Mouse (Mus musculus) granulocyte monocyte progenitor cell, adult 5-6 weeks (primary cell): ENCODE data around the gene Zfp445. TPM values are rescaled to one million over a fixed set of nuclear protein-coding genes. Genes with fewer than 3 reads are reported as not detected.

Source experiments
- ATAC-seq: replicated peaks from 2 replicates; pipeline ENCODE4 v1.8.0; 2016; ENCODE audit warnings: mild to moderate bottlenecking, moderate TSS enrichment, inconsistent platforms; ENCODE audit not compliant: poor library complexity, severe bottlenecking
- total RNA-seq, 2 experiments: library from RNA; stranded (forward) in 1 of 2; stranded (reverse) in 1 of 2; fragments of 200-712, 200-1000 nt in 1 of 2; fragments of >200 nt in 1 of 2; fragmentation: Nextera tagmentation in 1 of 2; gene quantifications; 2 replicates each; pipeline ENCODE4 v1.2.3; 2014 to 2017

Gene Zfp445
- total RNA-seq, 2 experiments from 2014 or later, result 60.2 to 66.3 TPM

- ATAC-seq, result no peak
Measured at GRCm38 (mm10) chr9:122837216-122837615, 28.6 kb downstream of the Zfp445 start.

GRCm38 (mm10) chr9:122836790-122837189 lies 29.0 kb downstream of the Zfp445 start:
- no peak for ATAC-seq

GRCm38 (mm10) chr9:122836126-122836525 lies 29.7 kb downstream of the Zfp445 start:
- ATAC-seq, result no peak

- ATAC-seq, result no peak
Measured at GRCm38 (mm10) chr9:122829826-122830380, 35.9 kb downstream of the Zfp445 start.

- ATAC-seq, result no peak
Measured at GRCm38 (mm10) chr9:122826743-122827142, 39.1 kb downstream of the Zfp445 start.

GRCm38 (mm10) chr9:122823374-122824017 lies 42.3 kb downstream of the Zfp445 start:
- no peak for ATAC-seq

- no peak for ATAC-seq
Measured at GRCm38 (mm10) chr9:122815239-122815851, 50.5 kb downstream of the Zfp445 start.

- ATAC-seq, result no peak
Measured at GRCm38 (mm10) chr9:122814775-122815174, 51.0 kb downstream of the Zfp445 start.

- ATAC-seq, result no peak
Measured at GRCm38 (mm10) chr9:122812386-122812785, 53.4 kb downstream of the Zfp445 start.

GRCm38 (mm10) chr9:122810212-122810611 lies 55.6 kb downstream of the Zfp445 start:
- ATAC-seq, result no peak

GRCm38 (mm10) chr9:122807186-122807585 lies 58.6 kb downstream of the Zfp445 start:
- no peak for ATAC-seq

GRCm38 (mm10) chr9:122805845-122806341 lies 59.9 kb downstream of the Zfp445 start:
- no peak for ATAC-seq

GRCm38 (mm10) chr9:122805053-122805844 lies 60.6 kb downstream of the Zfp445 start, which contains the start of gene Tcaim:
Gene Tcaim (plus strand): TSS chr9:122805539.
- ATAC-seq, result peak; percentile 95

Other genes starting within 250 kb of the Zfp445 start
- gene Topaz1, start 118.7 kb downstream of the Zfp445 start, total RNA-seq (2014; fragmentation: Nextera tagmentation), result not detected in 2 replicates
- gene Topaz1, start 118.7 kb downstream of the Zfp445 start, total RNA-seq (2017), result not detected in 2 replicates
- gene Tcaim, start 60.5 kb downstream of the Zfp445 start, total RNA-seq (2014; fragmentation: Nextera tagmentation), result 7.7 and 7.8 TPM in 2 replicates
- gene Tcaim, start 60.5 kb downstream of the Zfp445 start, total RNA-seq (2017), result 7.6 and 10.9 TPM in 2 replicates
- not detected in 2 replicates for gene Gm35549, start 22.0 kb downstream of the Zfp445 start, total RNA-seq (2014; fragmentation: Nextera tagmentation)
- not detected in 2 replicates for gene Gm35549, start 22.0 kb downstream of the Zfp445 start, total RNA-seq (2017)
- 2.6 and 3.1 TPM in 2 replicates for gene Zkscan7, start 19.7 kb upstream of the Zfp445 start, total RNA-seq (2014; fragmentation: Nextera tagmentation)
- gene Zkscan7, start 19.7 kb upstream of the Zfp445 start, total RNA-seq (2017), result 0.93 and 2.3 TPM in 2 replicates
- 3.3 and 5.4 TPM in 2 replicates for gene Zfp105, start 57.1 kb upstream of the Zfp445 start, total RNA-seq (2014; fragmentation: Nextera tagmentation)
- gene Zfp105, start 57.1 kb upstream of the Zfp445 start, total RNA-seq (2017), result 1.5 and 2.8 TPM in 2 replicates
- gene 1110059G10Rik, start 85.0 kb upstream of the Zfp445 start, total RNA-seq (2014; fragmentation: Nextera tagmentation), result 27.6 and 61.2 TPM in 2 replicates
- gene 1110059G10Rik, start 85.0 kb upstream of the Zfp445 start, total RNA-seq (2017), result 24.9 and 35.6 TPM in 2 replicates
- gene Kif15, start 85.0 kb upstream of the Zfp445 start, total RNA-seq (2014; fragmentation: Nextera tagmentation), result 75.0 and 101 TPM in 2 replicates
- gene Kif15, start 85.0 kb upstream of the Zfp445 start, total RNA-seq (2017), result 270 and 405 TPM in 2 replicates
- gene Tmem42, start 155.3 kb upstream of the Zfp445 start, total RNA-seq (2014; fragmentation: Nextera tagmentation), result 8.9 and 9.7 TPM in 2 replicates
- 9.2 and 16.6 TPM in 2 replicates for gene Tmem42, start 155.3 kb upstream of the Zfp445 start, total RNA-seq (2017)
- 2.1 TPM in 1 of 2 replicates, not detected in the other for gene Tgm4, start 168.7 kb upstream of the Zfp445 start, total RNA-seq (2014; fragmentation: Nextera tagmentation)
- 0.05 TPM in 1 of 2 replicates, not detected in the other for gene Tgm4, start 168.7 kb upstream of the Zfp445 start, total RNA-seq (2017)
- gene Zdhhc3, start 247.2 kb upstream of the Zfp445 start, total RNA-seq (2014; fragmentation: Nextera tagmentation), result 66.7 and 68.4 TPM in 2 replicates
- 43.1 and 47.1 TPM in 2 replicates for gene Zdhhc3, start 247.2 kb upstream of the Zfp445 start, total RNA-seq (2017)
- gene Exosc7, start 247.2 kb upstream of the Zfp445 start, total RNA-seq (2014; fragmentation: Nextera tagmentation), result 85.4 and 103 TPM in 2 replicates
- gene Exosc7, start 247.2 kb upstream of the Zfp445 start, total RNA-seq (2017), result 119 and 126 TPM in 2 replicates